Mouse (Mus musculus): ENCODE results near the gene Ephx1. TPM values are rescaled to one million over a fixed set of nuclear protein-coding genes. Genes with fewer than 3 reads are reported as not detected.
A peak's percentile ranks its signal among the peaks of the same experiment; 100 is the strongest.

Gene Ephx1
- total and polyA plus RNA-seq, 2 experiments from 2014 or later = 6.9 to 10.2 TPM

- ATAC-seq (ENCODE audit: insufficient read depth, low read depth) = no peak
- no peak overlapping the region for H3K9ac ChIP-seq (replicated peaks; ENCODE audit: low read depth, low read length)
- TF ChIP-seq CTCF (IDR thresholded peaks at IDR 0.05; ENCODE audit: low read depth) = no peak
- TF ChIP-seq EP300 (IDR thresholded peaks at IDR 0.05; ENCODE audit: low read depth) = no peak
- H3K4me1 ChIP-seq (ENCODE audit: control insufficient read depth, insufficient read depth) = peaks cover 23% of the 10 kb centered on the region
- H3K4me3 ChIP-seq (ENCODE audit: low read depth, low read length) = no peak overlapping the region
- no peak overlapping the region for H3K4me2 ChIP-seq (ENCODE audit: low read depth, low read length)
- peaks cover 30% of the 10 kb centered on the region for H3K36me3 ChIP-seq (replicated peaks; ENCODE audit: control insufficient read depth, insufficient read depth, low read length)
- no peak for DNase-seq (ENCODE audit: low spot score)
- H3K27ac ChIP-seq (ENCODE audit: low read depth) = no peak overlapping the region; the same call in 1 of the 2 replicates
- no peaks in the 10 kb centered on the region for H3K27me3 ChIP-seq (ENCODE audit: control insufficient read depth, insufficient read depth, low read length)
- WGBS = 78% methylated on average over 4 of the region's 4 CpGs
- no peaks in the 10 kb centered on the region for H3K9me3 ChIP-seq (replicated peaks; ENCODE audit: control insufficient read depth, low read length)
These were observed 76.2 kb downstream of the Ephx1 start for GRCm38 (mm10) chr1:180944553-180944952.

GRCm38 (mm10) chr1:180943896-180944295 is 76.8 kb downstream of the Ephx1 start:
- H3K36me3 ChIP-seq (replicated peaks; ENCODE audit: control insufficient read depth, insufficient read depth, low read length) = peaks cover 23% of the 10 kb centered on the region
- no peak for ATAC-seq (ENCODE audit: insufficient read depth, low read depth)
- H3K27me3 ChIP-seq (ENCODE audit: control insufficient read depth, insufficient read depth, low read length) = no peaks in the 10 kb centered on the region
- TF ChIP-seq CTCF (IDR thresholded peaks at IDR 0.05; ENCODE audit: low read depth) (no peak), EP300 (IDR thresholded peaks at IDR 0.05; ENCODE audit: low read depth) (no peak)
- no peaks in the 10 kb centered on the region for H3K9me3 ChIP-seq (replicated peaks; ENCODE audit: control insufficient read depth, low read length)
- no peak for DNase-seq (ENCODE audit: low spot score)
- H3K4me3 ChIP-seq (ENCODE audit: low read depth, low read length) = no peak overlapping the region
- H3K9ac ChIP-seq (replicated peaks; ENCODE audit: low read depth, low read length) = no peak overlapping the region
- 79% methylated on average over 1 of the region's 1 CpGs for WGBS
- no peak overlapping the region; the same call in 1 of the 2 replicates for H3K4me2 ChIP-seq (ENCODE audit: low read depth, low read length)
- H3K4me1 ChIP-seq (ENCODE audit: control insufficient read depth, insufficient read depth) = peaks cover 23% of the 10 kb centered on the region
- H3K27ac ChIP-seq (ENCODE audit: low read depth) = 0 out of 2 replicates have a peak overlapping the region, but pooled peaks have one; percentile 0

GRCm38 (mm10) chr1:180943032-180943644 is 77.6 kb downstream of the Ephx1 start:
- DNase-seq (ENCODE audit: low spot score) = no peak
- Histone ChIP-seq H3K4me3 (ENCODE audit: low read depth, low read length) (peak overlapping the region; percentile 92), H3K4me1 (ENCODE audit: control insufficient read depth, insufficient read depth) (peaks cover 23% of the 10 kb centered on the region), H3K27ac (ENCODE audit: low read depth) (peak overlapping the region; percentile 94), H3K27me3 (ENCODE audit: control insufficient read depth, insufficient read depth, low read length) (no peaks in the 10 kb centered on the region), H3K36me3 (replicated peaks; ENCODE audit: control insufficient read depth, insufficient read depth, low read length) (peaks cover 17% of the 10 kb centered on the region), H3K4me2 (ENCODE audit: low read depth, low read length) (peak overlapping the region; percentile 72), H3K9me3 (replicated peaks; ENCODE audit: control insufficient read depth, low read length) (no peaks in the 10 kb centered on the region), H3K9ac (replicated peaks; ENCODE audit: low read depth, low read length) (peak overlapping the region; percentile 87)
- no peak for ATAC-seq (ENCODE audit: insufficient read depth, low read depth)
- TF ChIP-seq EP300 (IDR thresholded peaks at IDR 0.05; ENCODE audit: low read depth) (no peak), CTCF (IDR thresholded peaks at IDR 0.05; ENCODE audit: low read depth) (no peak)
- WGBS = 43% methylated on average over 11 of the region's 11 CpGs

GRCm38 (mm10) chr1:180942166-180943031 is 78.3 kb downstream of the Ephx1 start, which contains the start of gene Tmem63a:
Tmem63a (plus strand) TSS chr1:180942344.
- no peak for TF ChIP-seq EP300 (IDR thresholded peaks at IDR 0.05; ENCODE audit: low read depth)
- TF ChIP-seq CTCF (IDR thresholded peaks at IDR 0.05; ENCODE audit: low read depth) = no peak
- WGBS = under 1% methylated on average over 72 of the region's 73 CpGs

GRCm38 (mm10) chr1:180941726-180942125 is 79.0 kb downstream of the Ephx1 start:
- H3K27me3 ChIP-seq (ENCODE audit: control insufficient read depth, insufficient read depth, low read length) = peaks cover 4% of the 10 kb centered on the region; the same call in 1 of the 2 replicates
- DNase-seq (ENCODE audit: low spot score) (no peak), ATAC-seq (ENCODE audit: insufficient read depth, low read depth) (peak; percentile 10; the same call in 1 of the 2 replicates)
- peak overlapping the region; percentile 87 for H3K9ac ChIP-seq (replicated peaks; ENCODE audit: low read depth, low read length)
- H3K27ac ChIP-seq (ENCODE audit: low read depth) = peak overlapping the region; percentile 94
- no peaks in the 10 kb centered on the region for H3K9me3 ChIP-seq (replicated peaks; ENCODE audit: control insufficient read depth, low read length)
- peak overlapping the region; percentile 92 for H3K4me3 ChIP-seq (ENCODE audit: low read depth, low read length)
- H3K4me1 ChIP-seq (ENCODE audit: control insufficient read depth, insufficient read depth) = peaks cover 26% of the 10 kb centered on the region
- WGBS = 4% methylated on average over 18 of the region's 18 CpGs
- TF ChIP-seq EP300 (IDR thresholded peaks at IDR 0.05; ENCODE audit: low read depth) = no peak
- no peak for TF ChIP-seq CTCF (IDR thresholded peaks at IDR 0.05; ENCODE audit: low read depth)
- peak overlapping the region; percentile 72 for H3K4me2 ChIP-seq (ENCODE audit: low read depth, low read length)
- H3K36me3 ChIP-seq (replicated peaks; ENCODE audit: control insufficient read depth, insufficient read depth, low read length) = peaks cover 2% of the 10 kb centered on the region

More at GRCm38 (mm10) chr1:180942166-180943031, 78.3 kb downstream of the Ephx1 start, which contains the start of gene Tmem63a:
- ATAC-seq (ENCODE audit: insufficient read depth, low read depth) = peak; percentile 78
- H3K27me3 ChIP-seq (ENCODE audit: control insufficient read depth, insufficient read depth, low read length) = peaks cover 2% of the 10 kb centered on the region; the same call in 1 of the 2 replicates
- H3K4me2 ChIP-seq (ENCODE audit: low read depth, low read length) = peak within 1 kb of the TSS; percentile 72
- DNase-seq (ENCODE audit: low spot score) = peak; percentile 80
- H3K9me3 ChIP-seq (replicated peaks; ENCODE audit: control insufficient read depth, low read length) = no peaks in the 10 kb centered on the region
- peaks cover 23% of the 10 kb centered on the region for H3K4me1 ChIP-seq (ENCODE audit: control insufficient read depth, insufficient read depth)
- peaks cover 9% of the 10 kb centered on the region for H3K36me3 ChIP-seq (replicated peaks; ENCODE audit: control insufficient read depth, insufficient read depth, low read length)
- peak within 1 kb of the TSS; percentile 87 for H3K9ac ChIP-seq (replicated peaks; ENCODE audit: low read depth, low read length)
- peak within 1 kb of the TSS; percentile 92 for H3K4me3 ChIP-seq (ENCODE audit: low read depth, low read length)
- peak within 1 kb of the TSS; percentile 94 for H3K27ac ChIP-seq (ENCODE audit: low read depth)
